In the genomic region with DNA sequence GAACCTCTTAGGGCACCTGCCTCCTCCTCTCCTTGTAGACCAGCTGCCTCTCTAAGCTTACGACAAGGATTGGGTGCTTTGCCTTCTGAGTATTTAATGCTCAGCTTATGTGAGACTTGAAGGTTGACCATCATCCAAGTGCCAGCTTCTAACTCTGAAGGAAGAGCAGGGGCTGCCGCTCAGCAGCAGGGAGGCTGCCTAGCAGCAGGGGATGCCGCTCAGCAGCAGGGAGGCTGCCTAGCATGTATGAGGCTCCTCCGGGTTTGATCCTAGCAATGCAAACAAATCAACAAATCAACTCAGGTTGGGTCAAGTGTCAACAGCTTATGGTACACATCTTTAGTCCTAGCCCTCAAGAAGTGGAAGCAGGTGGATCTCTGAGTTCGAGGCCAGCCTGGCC, we compare ENCODE assay signal across 45 mouse cellular contexts. TPM values are rescaled to one million over a fixed set of nuclear protein-coding genes. Genes with fewer than 3 reads are reported as not detected.
"Had no signal": no experiment of that assay in that cellular context is flagged by ENCODE, and none has a peak within 500 bp of the region (broad histone marks: within the 10 kb centered on the region; RNA-seq: fewer than 3 reads in every experiment).

No protein-coding gene starts in this region.

- H3K27me3 ChIP-seq: limb, embryonic 12.5 days; limb, embryonic 13.5 days; limb, embryonic 15.5 days; liver, embryonic 12.5 days; liver, embryonic 13.5 days; liver, embryonic 15.5 days; lung, embryonic 15.5 days; midbrain, embryonic 12.5 days; midbrain, embryonic 13.5 days; midbrain, embryonic 15.5 days; neural tube, embryonic 12.5 days had no signal

- H3K9me3 ChIP-seq: limb, embryonic 10.5 days; limb, embryonic 12.5 days; limb, embryonic 13.5 days; limb, embryonic 15.5 days; liver, embryonic 12.5 days; liver, embryonic 13.5 days; liver, embryonic 15.5 days; lung, embryonic 15.5 days; megakaryocyte, embryonic 14.5 days; midbrain, embryonic 10.5 days; midbrain, embryonic 12.5 days; midbrain, embryonic 13.5 days; midbrain, embryonic 15.5 days; neural tube, embryonic 12.5 days had no signal

- DNase-seq: left cerebral cortex, postnatal 4 days; liver; liver, embryonic 13.5 days; liver, postnatal 0 days; lung, adult 18-20 months; lung, adult 2 months; lung, embryonic 14.5 days; lung, postnatal 10 days; lung, postnatal 14 days; lung, postnatal 36 days; lung, postnatal 4 days; midbrain, embryonic 14.5 days had no signal

- H3K27ac ChIP-seq: limb, embryonic 10.5 days; limb, embryonic 12.5 days; limb, embryonic 13.5 days; limb, embryonic 15.5 days; liver, embryonic 12.5 days; liver, embryonic 13.5 days; liver, embryonic 14.5 days; liver, embryonic 15.5 days; lung, embryonic 15.5 days; macrophage; midbrain, embryonic 10.5 days; midbrain, embryonic 12.5 days; midbrain, embryonic 13.5 days; midbrain, embryonic 15.5 days; neural tube, embryonic 12.5 days had no signal

- H3K4me3 ChIP-seq: limb, embryonic 10.5 days; limb, embryonic 12.5 days; limb, embryonic 13.5 days; limb, embryonic 15.5 days; liver, embryonic 12.5 days; liver, embryonic 13.5 days; liver, embryonic 15.5 days; lung, embryonic 15.5 days; megakaryocyte, embryonic 14.5 days; midbrain, embryonic 10.5 days; midbrain, embryonic 12.5 days; midbrain, embryonic 13.5 days; midbrain, embryonic 15.5 days; myocyte; neural tube, embryonic 12.5 days had no signal

- H3K4me1 ChIP-seq: limb, embryonic 10.5 days; limb, embryonic 12.5 days; limb, embryonic 13.5 days; limb, embryonic 15.5 days; liver, embryonic 12.5 days; liver, embryonic 13.5 days; liver, embryonic 15.5 days; lung, embryonic 15.5 days had no signal

- H3K36me3 ChIP-seq: limb, embryonic 10.5 days; limb, embryonic 12.5 days; limb, embryonic 13.5 days; limb, embryonic 15.5 days; liver, embryonic 12.5 days; liver, embryonic 13.5 days; liver, embryonic 15.5 days; lung, embryonic 15.5 days; midbrain, embryonic 10.5 days; midbrain, embryonic 12.5 days; midbrain, embryonic 13.5 days; midbrain, embryonic 15.5 days; neural tube, embryonic 12.5 days had no signal

RNA-seq across cellular contexts. Expression of gene Tlx3, which starts 28.7 kb away (rescaled TPM):
- total RNA-seq: left cerebral cortex, postnatal 10 days; left cerebral cortex, postnatal 14 days; left cerebral cortex, postnatal 25 days; left cerebral cortex, postnatal 36 days; left cerebral cortex, postnatal 4 days; liver, adult 2 months; megakaryocyte progenitor cell, adult 5-6 weeks; megakaryocyte, adult 5-6 weeks; megakaryocyte-erythroid progenitor cell, adult 5-6 weeks; monocyte, adult 5-6 weeks had no signal
- polyA plus RNA-seq: limb, embryonic 10.5 days; limb, embryonic 11.5 days; limb, embryonic 13.5 days; limb, embryonic 15.5 days; liver, adult 2 months; liver, embryonic 11.5 days; liver, embryonic 12.5 days; liver, embryonic 13.5 days; liver, embryonic 14.5 days; liver, embryonic 15.5 days; liver, embryonic 16.5 days; liver, postnatal 0 days; lung, adult 2 months; lung, embryonic 14.5 days; lung, embryonic 16.5 days; lung, postnatal 0 days; macrophage; myocyte had no signal

RNA-seq across cellular contexts. Expression of gene Gm12117, which starts 44.5 kb away (rescaled TPM):
- total RNA-seq: left cerebral cortex, postnatal 14 days; left cerebral cortex, postnatal 36 days; liver, adult 2 months; megakaryocyte, adult 5-6 weeks; megakaryocyte-erythroid progenitor cell, adult 5-6 weeks; monocyte, adult 5-6 weeks had no signal
- polyA plus RNA-seq: limb, embryonic 10.5 days; limb, embryonic 11.5 days; limb, embryonic 13.5 days; limb, embryonic 15.5 days; liver, adult 2 months; liver, embryonic 11.5 days; liver, embryonic 12.5 days; liver, embryonic 13.5 days; liver, embryonic 14.5 days; liver, embryonic 15.5 days; liver, embryonic 16.5 days; liver, postnatal 0 days; lung, adult 2 months; lung, embryonic 14.5 days; lung, embryonic 15.5 days; lung, embryonic 16.5 days; lung, postnatal 0 days; macrophage; midbrain, embryonic 10.5 days; midbrain, embryonic 13.5 days; midbrain, embryonic 14.5 days; midbrain, embryonic 15.5 days; midbrain, embryonic 16.5 days; midbrain, postnatal 0 days; myocyte; neural tube, embryonic 11.5 days; neural tube, embryonic 12.5 days had no signal
